In the genomic region with DNA sequence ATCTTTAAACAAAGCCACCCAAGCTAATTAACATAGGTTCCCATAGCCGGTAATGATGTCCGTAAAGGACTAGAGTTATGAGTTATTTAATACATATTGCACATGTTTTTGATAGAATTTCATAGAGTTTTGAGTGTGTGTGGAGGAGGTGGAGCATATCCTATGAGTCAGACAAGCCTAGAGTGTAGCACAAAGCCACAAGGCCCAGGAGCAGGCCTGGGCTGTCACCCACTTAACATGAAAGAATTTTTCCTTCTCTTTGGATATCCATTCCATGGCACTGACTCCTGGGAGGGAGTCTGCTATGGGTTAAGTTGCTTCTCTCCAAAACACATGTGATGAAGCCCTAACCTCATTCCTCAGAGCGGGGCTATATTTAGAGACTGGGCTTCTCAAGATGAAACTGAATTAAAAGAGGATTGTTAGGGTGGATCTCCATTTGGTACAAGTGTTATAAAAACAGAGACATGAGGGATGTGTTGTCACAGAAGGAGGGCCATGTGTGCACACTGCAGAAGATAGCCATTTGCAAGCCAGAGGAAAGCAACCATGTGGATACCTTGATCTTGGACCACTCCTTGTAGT, we compare ENCODE assay signal across 20 mouse cellular contexts.
"Had no signal": no experiment of that assay in that cellular context is flagged by ENCODE, and none has a peak within 500 bp of the region (broad histone marks: within the 10 kb centered on the region; RNA-seq: fewer than 3 reads in every experiment).

No protein-coding gene starts in this region.

- H3K36me3 ChIP-seq: limb, embryonic 12.5 days; limb, embryonic 15.5 days; midbrain, embryonic 10.5 days; midbrain, embryonic 13.5 days had no signal

- ATAC-seq: liver, postnatal 0 days; midbrain, embryonic 13.5 days; midbrain, embryonic 16.5 days had no signal

- H3K27me3 ChIP-seq: limb, embryonic 12.5 days; limb, embryonic 15.5 days; megakaryocyte, embryonic 14.5 days; midbrain, embryonic 13.5 days had no signal

- H3K4me3 ChIP-seq: left cerebral cortex, adult 2 months; limb, embryonic 12.5 days; limb, embryonic 15.5 days; megakaryocyte, embryonic 14.5 days; midbrain, embryonic 10.5 days; midbrain, embryonic 13.5 days had no signal

- H3K27ac ChIP-seq: kidney, postnatal 0 days; left cerebral cortex, adult 2 months; limb, embryonic 12.5 days; limb, embryonic 15.5 days; liver, embryonic 14.5 days; midbrain, embryonic 10.5 days; midbrain, embryonic 13.5 days; stomach, postnatal 0 days had no signal

- H3K4me1 ChIP-seq: limb, embryonic 15.5 days; midbrain, embryonic 10.5 days had no signal

- DNase-seq: kidney, postnatal 36 days; layer of hippocampus, postnatal 36 days; liver, postnatal 0 days; lung, embryonic 14.5 days; lung, postnatal 10 days; lung, postnatal 36 days; right cerebral cortex, adult 18-20 months; right cerebral cortex, postnatal 14 days; right cerebral cortex, postnatal 4 days; thymus, postnatal 25 days had no signal
